ENCODE assay signal across 18 mouse cellular contexts in the genomic region with DNA sequence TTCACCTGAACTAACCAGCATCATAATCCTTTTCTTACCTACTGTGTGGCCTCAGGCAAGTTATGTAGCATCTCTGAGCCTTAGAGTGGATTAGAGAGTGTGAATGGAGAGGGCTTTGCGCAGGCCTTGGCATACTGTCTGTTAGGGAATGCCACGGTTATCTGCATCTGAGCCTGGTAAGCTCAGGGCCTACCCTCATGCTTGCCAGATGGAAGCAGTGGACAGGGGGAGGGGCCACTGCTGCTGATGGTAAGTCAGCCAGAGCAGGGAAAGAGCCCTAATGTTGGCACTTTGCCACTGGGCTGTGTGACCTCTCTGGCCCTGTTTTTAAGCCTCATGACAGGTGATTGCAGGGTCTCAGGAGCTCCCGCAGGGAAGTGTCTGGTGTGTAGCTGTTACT.
A peak's percentile ranks its signal among the peaks of the same experiment; 100 is the strongest.
DNase-seq lines count a peak whose midpoint lies in the region; ATAC-seq lines count a peak whose summit lies in the region.
"Had no signal": no experiment of that assay in that cellular context is flagged by ENCODE, and none has a peak within 500 bp of the region (broad histone marks: within the 10 kb centered on the region; RNA-seq: fewer than 3 reads in every experiment).

No protein-coding gene starts in this region.

- intact Hi-C loops in heart, postnatal 36 days (cut with DNase I) = no loop called here

- H3K27me3 ChIP-seq in midbrain, embryonic 13.5 days = no peaks in the 10 kb centered on the region
- no peaks in the 10 kb centered on the region for H3K27me3 ChIP-seq in midbrain, embryonic 16.5 days (ENCODE audit: control insufficient read depth, insufficient read depth, low read depth, low read length)
- H3K27me3 ChIP-seq: embryonic facial prominence, embryonic 12.5 days had no signal

- no peak overlapping the region for H3K9ac ChIP-seq in midbrain, embryonic 13.5 days (replicated peaks)
- H3K9ac ChIP-seq in midbrain, embryonic 16.5 days (ENCODE audit: low read depth, low read length) = no peak overlapping the region
- H3K9ac ChIP-seq: embryonic facial prominence, embryonic 12.5 days; intestine, embryonic 15.5 days; kidney, embryonic 15.5 days; lung, embryonic 14.5 days had no signal

- no peaks in the 10 kb centered on the region for H3K9me3 ChIP-seq in midbrain, embryonic 13.5 days
- no peaks in the 10 kb centered on the region for H3K9me3 ChIP-seq in midbrain, embryonic 16.5 days (replicated peaks; ENCODE audit: control insufficient read depth, low read length, poor library complexity, severe bottlenecking)
- H3K9me3 ChIP-seq: embryonic facial prominence, embryonic 12.5 days; G1E; intestine, embryonic 15.5 days; kidney, embryonic 15.5 days; limb, embryonic 10.5 days had no signal

- peaks cover 43% of the 10 kb centered on the region for H3K4me1 ChIP-seq in midbrain, embryonic 13.5 days (replicated peaks)
- peaks cover 21% of the 10 kb centered on the region for H3K4me1 ChIP-seq in midbrain, embryonic 16.5 days (ENCODE audit: control insufficient read depth, insufficient read depth, low read length)
- H3K4me1 ChIP-seq: intestine, embryonic 15.5 days; kidney, embryonic 15.5 days had no signal

- WGBS in midbrain, embryonic 13.5 days = 41% methylated on average over 3 of the region's 3 CpGs
- WGBS in midbrain, embryonic 16.5 days = 40% methylated on average over 3 of the region's 3 CpGs

- H3K4me2 ChIP-seq in midbrain, embryonic 13.5 days (replicated peaks) = no peak overlapping the region
- H3K4me2 ChIP-seq in midbrain, embryonic 16.5 days (ENCODE audit: low read length) = no peak overlapping the region
- H3K4me2 ChIP-seq: embryonic facial prominence, embryonic 12.5 days; intestine, embryonic 15.5 days; kidney, embryonic 15.5 days; liver, embryonic 11.5 days; lung, embryonic 14.5 days had no signal

- no peak overlapping the region for H3K4me3 ChIP-seq in midbrain, embryonic 13.5 days (replicated peaks)
- H3K4me3 ChIP-seq in midbrain, embryonic 16.5 days (ENCODE audit: low read depth, low read length) = no peak overlapping the region
- H3K4me3 ChIP-seq: embryonic facial prominence, embryonic 12.5 days; intestine, embryonic 15.5 days; kidney, embryonic 15.5 days; limb, embryonic 10.5 days had no signal

- no peak for ATAC-seq in midbrain, embryonic 13.5 days
- ATAC-seq in midbrain, embryonic 16.5 days = no peak
- ATAC-seq: CD4-positive, CD25-positive, alpha-beta regulatory T cell, adult 4 months; intestine, embryonic 15.5 days had no signal

- H3K36me3 ChIP-seq in midbrain, embryonic 13.5 days = no peaks in the 10 kb centered on the region
- no peaks in the 10 kb centered on the region for H3K36me3 ChIP-seq in midbrain, embryonic 16.5 days (ENCODE audit: control insufficient read depth, insufficient read depth, low read length)
- H3K36me3 ChIP-seq: embryonic facial prominence, embryonic 12.5 days; G1E; intestine, embryonic 15.5 days; kidney, embryonic 15.5 days; limb, embryonic 10.5 days had no signal

- DNase-seq in cerebellum, adult 11-12 months = peak; percentile 6
- DNase-seq in cerebellum, adult 18-20 months = no peak
- DNase-seq in heart, postnatal 4 days = peak; percentile 43
- DNase-seq in heart, postnatal 36 days = no peak
- peak; percentile 22 for DNase-seq in retina, embryonic 14.5 days (ENCODE audit: low spot score)
- no peak for DNase-seq in adrenal gland, adult 2 months
- DNase-seq: cerebellum, adult 11 months; cerebellum, postnatal 36 days; lung, embryonic 14.5 days had no signal

- peak overlapping the region; percentile 92 for H3K27ac ChIP-seq in midbrain, embryonic 13.5 days
- H3K27ac ChIP-seq in midbrain, embryonic 16.5 days (ENCODE audit: low read length) = no peak overlapping the region; the same call in 1 of the 2 replicates
- H3K27ac ChIP-seq: embryonic facial prominence, embryonic 12.5 days; intestine, embryonic 15.5 days; kidney, embryonic 15.5 days; limb, embryonic 10.5 days had no signal

Comparison
In these comparisons a context has a peak if more than half of its experiments do, and no peak if none do; other contexts are left out.
1. DNase-seq: peak in cerebellum, adult 11-12 months (single experiment), heart, postnatal 4 days (single experiment) and retina, embryonic 14.5 days (single experiment); none in cerebellum, adult 18-20 months (0 of 2), heart, postnatal 36 days (0 of 2) and adrenal gland, adult 2 months (single experiment).